Mouse (Mus musculus) ovary, postnatal 36 days (tissue): ENCODE results near the gene Eif4ebp2.
A peak's percentile ranks its signal among the peaks of the same experiment; 100 is the strongest.

Experiments used
- DNase-seq: peaks from one replicate; pipeline ENCODE4 v3.0.0; 2022; ENCODE audit warnings: low spot score, mixed read lengths

Gene Eif4ebp2

DNA sequence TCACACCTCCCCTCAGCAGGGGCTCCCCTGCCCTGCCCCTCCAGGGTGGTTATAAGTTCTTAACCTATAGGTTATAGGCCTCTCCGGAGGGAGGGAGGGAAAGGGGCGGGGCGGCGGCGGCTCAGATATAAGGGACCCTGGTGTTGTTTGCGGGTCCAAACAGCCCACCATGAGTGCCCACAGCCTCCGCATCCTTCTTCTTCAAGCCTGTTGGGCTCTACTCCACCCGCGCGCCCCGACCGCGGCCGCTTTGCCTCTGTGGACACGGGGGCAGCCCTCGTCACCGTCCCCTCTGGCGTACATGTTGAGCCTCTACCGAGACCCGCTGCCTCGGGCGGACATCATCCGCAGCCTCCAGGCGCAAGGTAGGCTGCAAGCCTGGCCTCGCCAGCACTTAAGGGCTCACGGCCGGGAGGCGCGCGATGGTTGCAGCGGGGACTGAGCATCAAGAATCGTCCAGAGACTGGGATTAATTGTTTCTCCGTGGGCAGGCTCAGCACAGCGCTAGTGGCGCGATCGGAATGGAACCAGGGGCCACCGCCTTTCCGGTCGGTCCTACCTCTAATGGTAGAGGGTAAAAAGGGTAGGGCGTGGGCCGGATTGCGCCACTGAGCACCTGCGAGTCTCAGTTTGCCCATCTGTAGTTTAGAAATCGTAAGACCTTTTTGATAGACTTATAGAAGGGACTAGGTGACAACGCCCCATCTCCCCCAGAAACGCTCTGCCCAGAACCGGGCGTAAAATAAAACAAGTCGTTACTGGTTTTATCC lies 34.1 kb downstream of the Eif4ebp2 start:
- no peak for DNase-seq

DNA sequence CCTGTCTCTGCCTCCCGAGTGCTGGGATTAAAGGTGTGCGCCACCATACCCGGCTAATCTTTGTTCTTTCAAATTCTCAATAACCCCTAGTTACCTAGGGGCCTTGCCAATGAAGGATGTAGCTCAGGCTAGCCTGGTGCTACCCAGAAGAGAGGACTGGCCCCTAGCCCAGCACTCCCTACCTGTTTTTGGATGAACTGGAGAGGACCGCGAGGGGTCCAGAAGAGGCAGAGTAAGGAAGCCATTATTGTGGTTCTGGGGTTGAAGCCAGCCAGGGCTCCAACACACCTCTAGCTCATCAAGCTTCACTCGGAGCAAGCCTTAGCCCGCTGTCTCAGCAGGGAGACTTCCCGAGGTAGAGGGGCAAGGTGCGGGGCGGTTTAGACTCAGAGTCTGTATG lies 34.8 kb downstream of the Eif4ebp2 start, which contains the start of gene Nodal:
Gene Nodal, plus strand, starts transcription at position 301 of the 400 bp plus-strand sequence.
- DNase-seq: no peak

DNA sequence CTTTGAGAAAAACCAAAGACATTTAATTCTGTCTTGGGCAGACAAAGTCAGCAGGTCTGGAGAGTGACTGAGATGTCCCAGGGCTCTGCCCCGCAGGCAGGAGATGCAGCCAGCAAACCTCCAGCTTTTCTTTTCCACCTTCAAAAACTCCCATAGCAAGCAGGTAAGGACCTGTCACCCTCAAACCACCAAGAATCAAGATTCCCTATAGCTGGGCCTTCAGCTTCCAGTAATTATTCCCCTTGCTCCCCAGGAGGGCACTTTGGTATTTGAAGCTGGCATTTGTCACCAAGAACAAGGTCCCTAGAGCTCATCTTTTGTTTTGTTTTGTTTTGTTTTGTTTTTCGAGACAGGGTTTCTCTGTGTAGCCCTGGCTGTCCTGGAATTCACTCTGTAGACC lies 35.4 kb downstream of the Eif4ebp2 start:
- DNase-seq: no peak

DNA sequence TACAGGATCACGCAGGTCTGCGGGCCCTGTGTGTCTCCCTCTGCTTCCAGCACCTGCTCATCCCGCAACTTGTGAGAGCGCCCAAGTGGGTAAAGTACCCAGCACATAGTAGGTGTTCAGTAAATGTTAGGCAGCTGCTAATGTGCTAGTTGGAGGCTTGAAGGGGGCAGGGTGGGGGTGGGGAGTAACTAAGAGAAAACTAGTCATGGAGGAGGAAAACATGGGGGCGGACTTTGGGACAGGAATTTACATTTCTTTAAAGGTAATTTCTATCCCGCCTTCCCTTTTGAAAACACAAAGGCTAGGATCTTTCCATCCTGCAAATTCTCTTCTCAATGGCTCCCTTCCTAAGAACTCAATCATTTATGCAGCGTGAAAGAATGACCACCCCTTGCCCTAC lies 35.9 kb downstream of the Eif4ebp2 start:
- DNase-seq: no peak

DNA sequence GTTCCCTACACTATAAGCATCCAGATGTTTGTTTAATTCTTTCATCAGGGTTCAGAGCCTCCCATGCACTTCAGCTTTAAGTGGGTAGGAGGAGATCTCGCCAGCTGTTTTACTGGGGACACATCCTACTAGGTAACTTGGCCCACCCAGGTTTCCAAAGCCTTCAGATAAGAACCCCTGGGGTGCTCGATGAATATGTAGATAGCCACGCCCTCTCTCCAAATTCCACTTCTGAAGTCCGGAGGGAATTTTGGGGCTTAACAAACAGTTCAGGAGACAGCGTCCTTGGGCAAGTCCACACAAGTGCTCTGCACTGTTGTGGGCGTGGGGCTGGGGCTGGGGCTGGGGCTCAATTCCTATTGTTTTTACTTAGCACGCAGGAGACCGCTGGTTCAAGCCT lies 36.6 kb downstream of the Eif4ebp2 start:
- DNase-seq: no peak

DNA sequence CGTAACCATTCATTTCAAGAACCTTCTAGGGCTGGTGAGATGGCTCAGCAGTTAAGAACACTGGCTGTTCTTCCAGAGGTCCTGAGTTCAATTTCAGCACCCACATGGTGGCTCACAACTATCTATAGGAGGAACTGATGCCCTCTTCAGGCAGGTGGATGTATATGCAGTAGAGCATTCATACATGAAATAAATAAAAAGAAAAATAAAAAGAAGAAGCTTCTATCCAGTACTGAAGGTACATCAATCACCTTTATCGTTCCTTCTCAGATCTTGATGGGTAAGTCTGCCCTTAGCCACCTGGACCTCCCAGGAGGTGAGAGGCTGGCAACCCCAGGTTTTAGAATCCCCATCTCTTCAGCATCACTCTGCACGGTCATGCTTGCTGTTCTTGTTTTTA lies 37.2 kb downstream of the Eif4ebp2 start:
- DNase-seq: no peak

DNA sequence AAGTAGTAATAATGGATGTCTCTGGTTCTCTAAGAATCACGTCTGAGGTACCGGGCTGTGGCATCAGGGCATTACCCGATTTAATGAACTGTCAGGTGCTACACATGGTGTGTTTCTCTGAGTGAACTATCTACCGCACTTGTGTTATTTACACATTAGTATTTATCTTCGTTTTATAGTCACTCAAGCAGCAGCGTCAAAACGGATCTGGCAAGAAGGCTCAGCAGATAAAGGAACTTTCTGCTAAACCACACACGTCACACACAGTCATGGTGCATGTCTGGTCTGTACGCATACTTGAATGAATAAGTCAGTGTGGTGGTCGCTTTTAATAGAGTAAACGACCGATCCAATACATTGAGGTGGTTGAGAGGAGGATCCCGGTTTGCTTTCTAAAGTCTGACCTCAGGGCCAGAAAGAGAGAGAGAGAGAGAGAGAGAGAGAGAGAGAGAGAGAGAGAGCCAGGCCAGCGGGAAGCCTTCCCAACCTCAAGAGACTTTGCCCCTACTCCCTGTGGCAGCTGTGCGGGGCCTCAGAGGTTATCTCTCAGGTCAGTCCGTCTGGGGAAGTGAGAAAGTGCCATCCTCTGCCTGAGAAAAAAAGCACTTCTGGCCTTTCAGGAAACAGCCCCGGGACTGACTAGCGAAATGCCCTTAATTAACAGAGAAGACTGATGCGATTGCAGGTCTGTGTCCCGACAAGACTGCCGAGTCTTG lies 39.4 kb downstream of the Eif4ebp2 start:
- no peak for DNase-seq

DNA sequence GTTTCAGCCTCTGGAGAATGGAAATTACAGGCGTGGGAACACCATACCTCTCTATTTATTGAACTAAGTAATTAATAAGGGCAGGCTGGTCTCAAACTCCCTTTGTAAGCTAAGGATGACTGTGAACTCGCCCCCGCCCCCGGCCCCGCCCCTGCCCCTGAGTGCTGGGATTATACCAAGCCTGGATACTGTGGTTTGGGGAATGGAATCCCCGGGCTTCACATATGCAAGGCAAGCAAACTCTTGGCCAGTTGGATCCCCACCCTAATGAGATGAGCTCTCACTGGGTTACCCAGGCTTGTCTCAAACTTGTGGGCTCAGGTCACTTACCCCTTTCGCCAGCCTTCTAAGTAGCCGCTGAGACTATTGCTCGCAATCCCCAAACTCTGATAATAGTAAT lies 42.3 kb downstream of the Eif4ebp2 start:
- no peak for DNase-seq

DNA sequence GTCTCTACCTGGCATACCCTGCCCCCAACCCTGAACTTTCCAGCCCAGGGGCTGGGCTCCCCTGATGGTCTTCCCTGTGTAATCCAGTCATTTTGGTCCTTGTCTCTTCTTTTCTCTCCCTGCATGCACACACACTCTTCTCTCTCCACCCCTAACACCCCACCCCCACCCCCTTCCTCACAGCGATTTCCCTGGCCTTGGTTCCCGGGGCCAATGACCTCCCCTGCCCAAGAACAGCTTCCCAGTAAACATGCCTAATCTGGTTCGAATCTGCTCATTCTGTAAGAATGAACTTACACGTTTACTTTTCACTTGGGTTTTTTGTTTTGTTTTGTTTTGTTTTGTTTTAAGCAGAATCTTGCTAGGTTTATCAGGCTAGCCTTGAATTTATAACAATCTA lies 42.7 kb downstream of the Eif4ebp2 start:
- DNase-seq: no peak

DNA sequence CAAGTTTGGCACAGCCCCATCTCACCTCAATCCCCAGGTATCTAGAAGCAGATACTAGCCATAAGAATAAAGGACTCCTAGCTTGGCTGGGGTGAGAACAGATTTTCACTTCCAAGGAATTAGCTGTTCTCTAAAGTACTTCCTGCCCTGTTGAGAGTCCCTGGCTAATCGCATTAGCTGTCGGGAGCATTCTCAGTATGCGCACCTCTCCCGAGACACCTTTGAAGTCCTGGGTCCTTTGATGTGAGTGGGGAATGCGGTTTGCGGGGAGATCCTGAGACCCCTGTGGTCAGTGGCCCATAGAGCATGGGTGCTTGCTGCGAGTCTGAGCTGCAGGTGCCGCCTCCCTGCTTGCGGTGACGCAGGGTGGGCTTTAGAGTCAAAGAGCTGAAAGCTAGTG lies 46.5 kb downstream of the Eif4ebp2 start:
- no peak for DNase-seq

DNA sequence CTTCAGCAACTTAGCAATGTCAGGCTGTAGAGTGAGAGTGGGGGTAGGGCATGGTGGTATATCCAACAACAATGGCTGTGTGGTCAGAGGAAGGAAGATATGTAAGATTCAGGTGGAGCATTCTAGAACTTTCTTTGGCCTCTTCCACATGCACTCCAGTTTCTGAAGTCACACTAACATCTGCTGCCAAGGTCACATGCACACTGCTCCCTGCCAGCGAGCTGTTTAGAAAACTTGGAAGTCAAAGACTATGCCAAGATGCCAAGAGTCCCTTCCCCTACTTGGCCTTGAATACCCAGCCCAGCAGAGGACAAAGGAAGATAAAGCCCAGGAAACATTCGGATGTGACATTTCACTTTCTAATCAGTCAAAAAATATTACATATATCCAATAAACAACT lies 49.5 kb downstream of the Eif4ebp2 start:
- DNase-seq: no peak

DNA sequence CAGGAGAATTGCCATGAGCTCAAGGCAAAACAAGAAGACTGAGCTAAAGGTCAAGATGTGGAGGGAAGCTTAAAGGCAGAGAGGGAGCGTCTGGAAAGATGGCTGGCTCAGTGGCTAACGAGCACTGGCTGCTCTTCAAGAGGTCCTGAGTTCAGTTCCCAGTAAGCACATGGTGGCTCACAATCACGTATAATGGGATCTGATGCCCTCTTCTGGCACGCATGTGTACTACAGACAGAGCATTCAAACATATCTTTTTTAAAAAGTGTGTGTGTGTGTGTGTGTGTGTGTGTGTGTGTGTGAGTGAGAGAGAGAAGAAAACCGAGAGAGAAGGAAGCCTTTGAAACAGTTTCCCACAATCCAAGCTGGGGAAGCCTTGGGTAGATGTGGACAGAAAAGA lies 50.0 kb downstream of the Eif4ebp2 start:
- DNase-seq: no peak

DNA sequence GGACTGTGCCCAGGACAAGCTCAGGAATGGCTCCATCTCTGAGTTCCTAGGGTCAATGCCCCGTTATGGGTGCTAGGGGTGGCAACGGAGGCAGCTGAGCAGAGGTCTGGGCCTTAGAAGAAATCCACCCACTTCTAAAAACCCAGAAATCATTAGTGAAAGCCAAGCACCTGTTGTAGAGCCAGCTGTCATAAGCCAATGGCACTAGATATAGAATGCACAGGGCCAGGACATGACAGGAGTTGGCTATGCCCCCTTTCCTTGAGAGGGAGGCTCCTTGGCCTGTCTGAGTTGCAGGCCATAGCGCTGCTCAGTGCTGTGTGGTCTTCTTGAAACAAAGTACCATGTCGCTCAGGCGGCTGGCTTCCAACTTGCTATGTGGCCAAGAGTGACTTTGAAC lies 52.1 kb downstream of the Eif4ebp2 start:
- DNase-seq: no peak

DNA sequence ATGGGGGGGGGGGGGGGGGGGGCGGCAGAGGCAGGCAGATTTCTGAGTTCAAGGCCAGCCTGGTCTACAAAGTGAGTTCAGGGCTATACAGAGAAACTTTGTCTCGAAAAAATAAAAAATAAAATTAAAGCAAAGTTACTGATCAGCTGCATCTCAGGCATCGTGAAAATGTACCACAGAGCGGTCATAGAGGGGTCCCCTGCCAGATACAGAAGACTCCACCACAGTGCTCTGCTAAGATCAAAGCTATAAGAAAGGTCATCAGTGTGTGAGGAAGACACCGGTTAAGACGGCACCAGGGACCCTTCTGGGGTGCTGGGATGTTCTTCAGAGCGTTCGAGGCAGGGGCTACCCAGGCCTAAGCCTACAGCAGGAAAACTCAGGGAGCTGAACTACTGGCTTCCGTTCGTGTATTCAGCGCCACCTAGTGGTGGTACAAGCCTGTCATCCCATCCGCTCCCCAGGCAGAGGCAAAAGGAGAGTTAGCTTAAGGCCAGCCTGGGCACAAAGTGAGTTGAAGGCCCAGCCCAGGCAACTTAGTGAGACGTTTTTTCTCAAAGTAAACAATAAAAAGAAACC lies 53.2 kb downstream of the Eif4ebp2 start:
- DNase-seq: peak; percentile 66

DNA sequence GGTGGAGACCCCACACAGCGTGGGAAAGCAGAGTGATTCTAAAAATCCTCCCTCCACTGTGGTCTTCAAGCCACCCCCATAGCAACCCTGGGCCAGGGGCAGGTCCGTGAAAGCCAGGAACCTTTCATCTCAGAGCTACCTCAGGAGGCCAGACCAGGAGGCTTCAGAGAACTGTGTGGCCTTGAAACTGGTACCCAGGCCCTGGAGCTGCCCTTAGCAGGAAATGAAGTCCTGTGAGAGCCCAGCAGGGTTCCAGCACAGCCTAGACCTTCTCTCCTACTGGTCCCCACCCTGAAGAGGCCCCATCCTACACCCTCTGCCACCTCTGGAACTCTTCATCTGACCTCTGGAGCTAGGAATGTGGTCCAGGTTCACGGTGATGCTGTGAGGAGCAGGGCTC lies 54.3 kb downstream of the Eif4ebp2 start:
- no peak for DNase-seq

DNA sequence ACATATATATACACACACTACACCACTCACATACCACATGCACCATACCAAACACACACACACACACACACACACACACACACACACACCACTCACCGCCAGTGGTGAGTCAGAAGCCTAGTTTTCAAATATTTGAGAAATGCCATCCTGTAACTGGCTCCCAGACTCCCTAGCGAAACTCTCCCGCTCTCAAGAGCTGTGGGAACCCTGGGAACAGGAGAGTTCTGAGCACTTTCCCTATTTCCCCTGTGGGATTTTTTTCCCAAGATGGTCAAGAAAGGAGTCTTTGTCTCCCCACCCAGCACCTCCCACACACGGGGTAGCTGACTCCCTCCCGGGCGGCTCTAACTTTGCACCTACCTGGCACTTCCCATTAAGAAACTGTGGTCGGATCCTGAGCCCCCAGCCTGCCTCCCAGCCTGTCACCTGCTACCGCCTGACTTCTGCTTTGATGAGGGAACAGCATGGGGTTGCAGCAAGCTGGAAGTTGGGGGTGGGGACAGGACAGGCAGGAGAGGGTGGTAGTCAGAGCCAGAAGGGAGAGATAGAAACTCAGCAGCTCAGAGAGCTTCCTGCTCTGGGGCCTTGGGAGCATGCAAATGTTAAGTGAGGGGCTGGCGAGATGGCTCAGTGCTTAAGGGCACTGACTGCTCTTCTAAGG lies 57.9 kb downstream of the Eif4ebp2 start:
- DNase-seq: no peak

DNA sequence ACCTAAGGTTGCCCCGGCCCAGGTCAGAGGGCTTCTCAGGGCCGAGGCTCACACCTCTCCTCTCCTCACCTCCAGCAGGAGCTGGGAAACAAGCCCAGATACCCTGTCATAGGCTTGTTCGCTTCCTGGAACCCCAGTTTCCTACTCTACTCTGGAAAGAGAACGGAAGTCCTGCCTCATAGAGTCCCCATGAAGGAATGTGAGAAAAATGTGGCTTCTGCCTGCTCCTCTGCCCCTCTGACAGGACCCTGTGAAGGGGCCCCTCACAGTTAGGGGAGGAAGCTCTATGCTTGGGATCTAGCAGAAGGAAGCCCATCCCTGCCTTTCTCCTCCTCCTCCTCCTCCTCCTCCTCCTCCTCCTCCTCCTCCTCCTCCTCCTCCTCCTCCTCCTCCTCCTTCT lies 59.9 kb downstream of the Eif4ebp2 start:
- no peak for DNase-seq

DNA sequence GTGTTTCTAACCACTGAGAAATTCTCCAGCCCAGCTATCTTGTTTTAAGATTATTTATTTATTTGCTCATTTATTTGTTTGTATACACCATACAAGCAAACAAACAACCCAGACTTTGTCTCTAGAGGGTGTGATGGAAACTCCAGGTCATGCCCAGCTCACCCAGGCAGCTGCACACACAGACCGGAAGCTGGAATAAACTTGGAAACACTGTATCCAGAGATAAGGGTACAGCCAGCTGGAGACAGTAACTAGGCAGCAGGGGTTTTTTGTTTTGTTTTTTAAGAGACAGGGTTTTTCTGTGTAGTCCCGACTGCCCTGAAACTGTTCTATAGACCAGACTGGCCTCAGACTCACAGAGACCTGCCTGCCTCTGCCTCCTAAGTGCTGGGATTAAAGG lies 62.3 kb downstream of the Eif4ebp2 start:
- DNase-seq: no peak

DNA sequence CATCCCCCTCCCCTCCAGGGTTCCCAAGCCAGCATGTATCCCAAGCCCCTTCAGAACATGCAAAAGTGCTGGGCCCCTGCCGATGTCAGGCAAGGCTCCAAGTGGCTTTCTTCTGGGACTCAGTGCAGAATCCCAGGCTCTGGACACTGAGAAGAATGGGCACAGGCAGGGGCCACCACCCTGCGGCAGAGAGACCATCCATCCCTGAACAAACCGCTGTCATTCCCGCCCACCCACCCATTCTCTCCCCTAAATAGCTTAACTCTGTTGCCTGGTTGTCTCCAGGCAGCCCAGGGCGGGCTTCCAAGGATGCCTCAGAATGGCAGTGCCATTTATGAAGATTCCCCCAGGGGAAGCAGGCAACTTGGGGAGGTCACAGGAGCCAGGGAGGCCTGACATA lies 63.4 kb downstream of the Eif4ebp2 start:
- no peak for DNase-seq

DNA sequence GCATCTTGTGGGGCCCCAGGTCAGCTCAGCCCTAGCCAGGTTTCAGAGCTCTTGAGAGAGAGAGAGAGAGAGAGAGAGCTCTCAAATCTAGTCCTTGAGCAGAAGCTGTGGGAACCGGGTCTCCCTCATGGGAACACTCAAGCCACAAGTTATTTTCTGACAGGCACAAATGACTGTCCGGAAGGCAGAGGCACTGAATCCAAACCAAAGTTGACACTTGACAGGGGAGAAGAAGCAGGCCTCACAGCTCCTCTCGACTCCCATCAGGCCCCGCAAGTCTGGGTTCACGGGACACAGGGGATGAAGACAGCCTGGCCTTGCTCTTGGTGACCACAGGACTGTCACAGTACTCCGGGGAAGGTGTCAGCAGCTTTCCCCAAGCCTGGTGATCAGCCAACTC lies 66.2 kb downstream of the Eif4ebp2 start:
- DNase-seq: no peak

DNA sequence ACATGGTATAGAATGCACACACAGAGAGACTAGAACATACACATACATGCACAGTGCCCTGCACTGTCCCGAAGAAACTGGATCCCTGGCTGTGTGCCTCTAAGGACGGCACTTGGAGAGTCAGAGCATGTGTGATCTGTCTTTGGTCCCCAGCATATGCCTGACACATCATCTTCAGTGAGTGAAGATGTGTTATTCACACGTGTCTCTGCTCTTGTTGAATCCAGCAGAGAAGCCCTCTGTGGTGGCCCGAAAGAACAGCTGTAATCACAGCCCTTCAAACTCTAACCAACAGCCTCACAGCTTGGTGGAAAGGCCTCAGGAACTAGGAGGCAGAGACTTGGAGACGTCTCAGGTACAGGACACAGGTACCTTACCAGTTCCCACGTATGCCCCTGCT lies 67.3 kb downstream of the Eif4ebp2 start:
- DNase-seq: no peak

DNA sequence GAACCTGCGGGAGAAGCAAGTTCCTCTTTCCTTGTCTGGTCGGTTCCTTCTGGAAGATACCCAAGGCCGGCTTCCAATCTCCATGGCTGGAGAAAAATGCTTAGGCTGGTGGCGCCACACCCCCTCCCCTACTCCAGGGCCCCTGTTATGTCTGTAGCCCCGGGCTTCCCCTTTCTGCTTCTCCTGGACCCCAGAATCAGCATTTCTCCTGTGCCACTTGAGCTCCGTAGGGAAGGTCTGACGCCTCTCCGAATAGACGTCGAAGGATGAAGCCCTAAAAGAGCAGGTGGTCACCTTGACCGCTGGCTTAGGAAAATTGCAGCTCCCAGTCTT lies 68.8 kb downstream of the Eif4ebp2 start:
- DNase-seq: no peak
